Mouse (Mus musculus): Measurements from ENCODE around the gene Sp140.
"Not testable (repeated sequence)": the region's sequence is repeated elsewhere in the genome, so short reads cannot be mapped to it uniquely, and the experiment has no call there.

Sp140 gene

DNA sequence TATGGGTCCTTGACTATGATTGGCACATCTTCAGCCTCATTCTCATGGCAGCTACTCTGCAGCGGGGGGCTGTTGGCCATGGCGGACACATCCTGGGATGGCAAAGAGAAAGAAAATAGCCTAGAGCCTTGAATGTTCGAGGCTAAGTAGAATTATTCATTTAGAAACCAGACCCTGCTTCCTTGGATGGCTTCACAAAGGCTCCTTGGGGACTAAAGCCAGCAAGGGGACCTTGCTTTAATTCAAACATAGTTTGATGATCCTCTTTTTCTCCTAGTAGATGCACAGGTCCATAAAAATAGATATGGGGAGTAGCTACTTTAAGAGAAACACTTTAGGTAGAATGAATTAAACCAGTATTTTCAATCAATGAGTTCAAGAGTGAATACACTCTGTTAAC is 36.8 kb downstream of the Sp140 start:
- in situ Hi-C loops (cut with MboI; ENCODE audit: low sequenced_read_pairs) = not testable (repeated sequence)

DNA sequence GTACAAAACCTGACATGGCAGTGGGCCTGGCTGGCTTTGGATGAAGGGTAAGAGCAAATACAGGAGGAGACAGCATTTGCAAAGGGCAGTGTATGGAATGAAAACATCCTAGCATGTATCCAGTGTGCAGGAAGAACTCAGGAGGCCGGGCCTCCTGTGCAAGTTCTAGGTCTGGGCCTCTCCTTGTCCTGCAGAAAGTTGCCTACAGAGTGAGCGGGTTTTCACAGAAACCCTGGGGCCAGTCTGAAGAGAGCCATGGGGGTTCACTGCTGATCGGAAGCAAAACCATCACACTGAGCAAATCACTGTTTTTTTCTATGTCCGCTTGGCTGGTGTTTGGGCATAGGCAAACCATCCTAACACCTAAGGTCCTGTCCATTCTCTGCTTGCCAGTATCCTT is 38.0 kb downstream of the Sp140 start:
- in situ Hi-C loops (cut with MboI; ENCODE audit: low sequenced_read_pairs) = not testable (repeated sequence)

DNA sequence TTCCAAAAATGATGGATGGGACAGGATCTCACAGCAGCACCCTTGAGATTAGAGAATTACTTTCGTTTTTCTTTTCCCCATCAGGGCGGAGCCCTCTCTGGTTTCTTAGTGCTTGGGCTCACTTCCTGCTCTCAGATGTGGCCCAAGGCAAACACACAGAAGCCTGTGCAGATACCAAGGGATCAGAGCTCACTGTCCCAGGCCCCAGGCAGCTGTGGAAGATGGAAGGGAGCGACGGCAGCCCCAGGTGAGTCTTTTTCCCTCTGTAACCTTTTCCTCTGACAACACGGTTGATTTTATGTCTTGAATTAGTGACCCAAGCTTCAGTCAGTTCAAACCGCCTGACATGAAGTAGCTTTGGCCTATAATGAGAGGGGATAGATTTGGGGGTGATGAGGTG is 49.7 kb downstream of the Sp140 start, which contains the start of gene Sp100:
Gene Sp100 (plus strand): TSS at position 108 of the 400 bp plus-strand sequence.
- in situ Hi-C loops (cut with MboI; ENCODE audit: low sequenced_read_pairs) = not testable (repeated sequence)

DNA sequence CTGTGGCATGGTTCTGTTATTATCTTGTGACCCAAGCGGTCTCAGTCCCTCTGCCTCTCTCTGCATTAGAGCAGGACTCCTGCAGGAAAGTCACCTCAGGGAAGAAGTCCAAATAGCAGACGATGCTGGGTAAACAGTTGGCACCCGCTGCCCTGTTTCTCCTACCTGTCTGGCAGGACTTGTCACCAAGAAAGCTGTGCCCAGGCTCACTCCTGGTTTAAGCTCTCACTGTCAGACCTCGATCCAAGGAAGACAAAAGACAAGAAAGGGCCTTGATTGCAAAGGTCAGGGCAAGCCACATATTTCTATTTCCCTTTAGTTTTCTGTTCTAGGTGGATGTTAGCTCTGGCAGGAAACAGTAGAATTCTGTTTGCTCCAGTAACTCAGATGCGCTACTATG is 50.3 kb downstream of the Sp140 start:
- in situ Hi-C loops (cut with MboI; ENCODE audit: low sequenced_read_pairs) = not testable (repeated sequence)

DNA sequence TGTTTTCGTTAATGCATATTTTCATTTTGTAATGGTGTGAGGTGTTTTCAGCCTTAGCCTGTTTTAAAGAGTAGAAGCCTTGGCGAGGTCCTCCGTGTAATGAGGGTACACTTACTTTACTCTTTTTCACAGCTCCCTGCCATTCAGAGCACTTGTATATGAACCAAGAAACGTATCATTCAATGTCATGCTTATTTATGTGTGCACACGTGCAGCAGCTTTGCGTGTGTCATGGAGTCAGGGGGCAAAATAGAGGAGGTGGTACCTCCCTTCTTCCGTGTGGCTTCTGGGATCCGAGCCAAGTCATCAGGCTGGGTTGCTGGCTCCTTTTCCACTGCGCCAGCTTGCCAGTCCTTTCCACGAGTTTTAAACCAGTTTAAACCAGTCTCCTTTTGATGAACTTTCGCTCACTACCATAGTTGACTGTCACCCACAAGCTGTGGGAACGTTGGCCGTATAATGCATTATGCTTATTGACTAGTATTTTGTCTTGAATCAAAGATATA is 51.6 kb downstream of the Sp140 start:
- in situ Hi-C loops (cut with MboI; ENCODE audit: low sequenced_read_pairs) = not testable (repeated sequence)

DNA sequence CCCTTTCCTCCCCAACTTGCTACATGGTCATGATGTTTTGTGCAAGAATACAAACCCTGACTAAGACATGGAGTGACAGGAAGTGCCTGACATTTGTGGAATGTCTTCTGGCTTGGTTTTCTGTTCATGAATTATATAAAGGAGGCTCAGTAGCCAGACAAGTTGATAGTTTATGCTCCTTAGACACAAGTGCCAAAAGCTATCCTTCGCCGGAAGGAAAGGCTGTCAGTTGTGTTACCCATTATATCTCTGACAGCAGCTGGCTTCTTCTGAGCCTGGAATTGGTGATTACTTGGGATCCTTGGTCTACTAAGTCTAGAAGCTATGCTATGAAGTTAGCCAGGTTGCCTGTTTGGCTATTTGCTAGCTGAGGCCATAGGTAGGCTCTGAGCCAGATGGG is 57.0 kb downstream of the Sp140 start:
- in situ Hi-C loops (cut with MboI; ENCODE audit: low sequenced_read_pairs) = not testable (repeated sequence)

DNA sequence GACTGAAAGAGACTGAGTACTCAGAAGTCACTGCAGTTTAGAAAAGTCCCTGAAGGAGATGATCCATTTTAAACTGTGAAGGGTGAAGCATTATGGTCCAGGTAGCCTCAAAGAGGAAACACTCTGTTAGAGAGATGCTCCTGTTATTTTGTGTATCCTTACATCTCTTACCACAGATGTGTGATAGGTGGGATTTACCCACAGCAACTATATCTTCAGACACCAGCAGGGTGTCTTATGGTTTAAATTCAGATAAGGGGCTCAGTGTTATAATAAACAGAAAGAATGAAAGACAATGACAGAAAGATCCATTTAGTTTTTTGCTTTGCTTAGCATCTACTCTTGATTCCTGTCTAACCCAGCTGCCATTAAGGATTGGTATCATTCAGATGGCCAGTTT is 64.1 kb downstream of the Sp140 start:
- in situ Hi-C loops (cut with MboI; ENCODE audit: low sequenced_read_pairs) = no loop called here

DNA sequence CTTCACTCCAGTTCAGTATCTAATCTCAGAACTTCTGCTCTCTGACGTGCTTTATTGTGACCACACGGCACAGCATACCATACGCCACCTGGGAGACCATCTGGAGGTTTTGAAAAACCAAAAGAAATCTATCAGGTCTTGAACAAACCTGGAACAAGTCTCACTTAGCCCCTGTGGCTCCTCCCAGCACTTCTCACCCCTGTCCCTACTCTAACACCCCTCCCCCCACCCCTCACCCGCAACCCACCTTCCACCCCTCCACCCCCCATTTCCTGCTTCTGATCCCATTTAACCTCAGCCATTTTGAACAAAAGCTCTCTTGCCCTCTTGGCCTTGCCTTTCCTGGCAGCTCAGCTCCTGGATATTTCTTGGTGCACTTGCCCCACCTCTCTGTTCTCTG is 80.0 kb downstream of the Sp140 start:
- in situ Hi-C loops (cut with MboI; ENCODE audit: low sequenced_read_pairs) = no loop called here

DNA sequence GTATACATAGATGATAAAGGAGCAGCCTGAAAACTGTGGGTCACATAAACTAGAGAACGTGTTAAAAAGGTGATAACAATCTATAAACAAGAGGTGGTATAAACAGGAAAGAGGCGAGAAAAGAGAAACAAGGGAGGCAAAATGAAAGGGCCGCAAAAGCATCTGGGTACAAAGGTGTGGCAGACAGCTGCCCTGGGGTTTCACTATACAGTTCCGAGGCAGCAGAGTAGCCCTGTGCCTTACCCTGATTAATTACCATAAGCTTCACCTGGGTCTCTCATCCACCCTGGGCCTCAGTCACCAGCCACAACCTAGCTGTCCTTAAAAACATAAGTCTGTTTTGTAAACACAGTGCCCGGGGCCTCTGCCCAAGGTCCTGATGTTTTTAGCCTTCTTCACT is 86.5 kb downstream of the Sp140 start:
- in situ Hi-C loops (cut with MboI; ENCODE audit: low sequenced_read_pairs) = no loop called here

DNA sequence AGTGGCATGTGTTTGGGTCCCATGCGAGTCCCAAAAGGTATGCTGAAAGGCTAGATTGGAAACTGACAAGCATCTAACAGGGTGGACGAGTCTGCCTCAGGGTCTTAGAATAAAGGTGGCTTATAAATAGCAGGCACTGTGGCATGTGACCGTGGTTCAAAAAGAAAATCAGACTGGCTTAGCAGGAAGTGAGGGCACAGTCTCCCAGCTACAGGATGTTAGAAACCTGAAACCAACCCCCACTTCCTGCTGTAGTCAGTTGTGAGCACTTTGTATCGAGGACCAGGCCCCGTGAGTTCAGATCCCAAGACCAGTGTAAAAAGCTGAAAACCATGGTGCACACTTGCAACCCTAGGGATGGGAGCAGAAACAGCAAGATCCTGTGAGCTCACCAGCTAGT is 87.2 kb downstream of the Sp140 start:
- in situ Hi-C loops (cut with MboI; ENCODE audit: low sequenced_read_pairs) = no loop called here

DNA sequence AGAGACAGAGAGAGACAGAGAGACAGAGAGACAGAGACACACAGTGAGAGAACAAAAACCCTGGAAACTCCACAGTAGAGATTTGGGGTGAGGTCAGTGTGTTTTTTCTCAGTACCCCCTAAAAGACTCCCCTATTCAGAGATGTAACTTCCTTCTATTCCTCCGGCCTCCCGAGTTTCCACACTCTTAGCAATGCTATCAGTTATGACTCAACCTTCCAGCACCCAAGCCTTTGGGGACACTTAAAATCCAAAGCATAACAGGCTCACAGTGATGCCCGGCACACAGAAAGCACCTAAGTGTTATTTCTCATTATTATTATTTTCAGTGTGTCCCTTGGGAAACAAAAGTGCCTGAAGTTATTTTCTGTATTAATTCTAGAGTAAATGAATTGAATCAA is 90.4 kb downstream of the Sp140 start:
- in situ Hi-C loops (cut with MboI; ENCODE audit: low sequenced_read_pairs) = no loop called here

DNA sequence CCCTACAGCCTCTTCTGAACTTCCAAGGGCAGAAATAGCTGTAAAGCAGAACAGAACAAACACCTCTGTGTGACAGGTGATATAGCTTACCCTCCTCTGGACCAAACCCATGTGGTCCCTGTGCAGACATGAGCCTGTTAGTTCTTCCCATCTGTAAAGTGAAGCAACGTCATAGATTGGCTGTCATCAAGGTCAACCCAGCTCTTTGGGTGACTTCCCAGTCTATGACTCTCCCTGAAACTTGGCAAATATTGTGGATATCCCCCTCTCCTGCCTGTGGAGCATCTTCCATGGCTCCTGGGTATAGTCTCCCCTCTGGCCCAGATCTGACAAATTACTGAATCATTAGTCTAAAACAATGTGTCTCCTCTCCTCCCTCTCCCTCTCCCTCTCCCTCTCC is 92.1 kb downstream of the Sp140 start:
- in situ Hi-C loops (cut with MboI; ENCODE audit: low sequenced_read_pairs) = no loop called here

DNA sequence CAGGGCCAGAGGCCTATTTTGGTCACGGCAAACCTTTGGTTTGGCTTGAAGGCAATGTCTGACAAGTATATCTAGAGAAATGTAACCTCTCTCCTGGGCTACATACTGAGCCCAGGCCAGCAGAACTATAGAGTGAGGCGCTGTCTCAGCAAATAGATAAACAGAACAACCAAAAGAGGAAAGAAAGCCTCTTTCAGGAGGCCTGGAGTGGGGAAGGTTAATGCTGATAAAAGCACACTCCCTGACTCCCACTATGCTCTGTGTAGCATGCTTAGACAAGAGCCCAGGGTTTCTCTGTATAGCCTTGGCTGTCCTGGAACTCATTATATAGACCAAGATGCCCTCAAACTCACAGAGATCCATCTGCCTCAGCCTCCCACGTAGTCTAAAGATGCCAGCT is 93.1 kb downstream of the Sp140 start:
- in situ Hi-C loops (cut with MboI; ENCODE audit: low sequenced_read_pairs) = no loop called here

Measured in CH12F3 (cell line).